Mouse (Mus musculus) cerebellum, postnatal 14 days (tissue): ENCODE measurements at regions not wholly inside any gene's neighbourhood (a gene's known extent, or its start where the extent isn't known, plus 50 kb on each side); places are given as distances from the start of the nearest gene placed in this dataset.
A peak's percentile ranks its signal among the peaks of the same experiment; 100 is the strongest.

Source experiments
- DNase-seq, 2 experiments: peaks; one replicate each; pipeline ENCODE4 v3.0.0; 2021; ENCODE audit warnings: mixed read lengths in 2 of 2

- peak; percentile 55 to 84 for DNase-seq
Measured at GRCm38 (mm10) chr16:24042977-24043376, 54.3 kb upstream of the Bcl6 start.

GRCm38 (mm10) chr16:24042216-24042615, 53.6 kb upstream of the Bcl6 start:
- no peak for DNase-seq

- no peak for DNase-seq
Measured at GRCm38 (mm10) chr16:24041403-24041802, 52.8 kb upstream of the Bcl6 start.

- DNase-seq = no peak
Measured at GRCm38 (mm10) chr16:24039765-24040164, 51.1 kb upstream of the Bcl6 start.
